In genomic region chr2:132689188-132689568, GRCm38 (mm10) we compare ENCODE assay signal across 9 mouse cellular contexts. TPM values are rescaled to one million over a fixed set of nuclear protein-coding genes. Genes with fewer than 3 reads are reported as not detected.
DNase-seq lines count a peak whose midpoint lies in the region; ATAC-seq and TF ChIP-seq lines count a peak whose summit lies in the region.
"Had no signal": no experiment of that assay in that cellular context is flagged by ENCODE, and none has a peak within 500 bp of the region (broad histone marks: within the 10 kb centered on the region; RNA-seq: fewer than 3 reads in every experiment).

No protein-coding gene starts in this region.

- H3K4me3 ChIP-seq in heart, postnatal 0 days (ENCODE audit: low read depth, low read length), result no peak overlapping the region
- H3K4me3 ChIP-seq in brown adipose tissue, adult 24 weeks (ENCODE audit: insufficient read depth, low read depth, low read length), result no peak overlapping the region
- H3K4me3 ChIP-seq: hindbrain, embryonic 15.5 days had no signal

- no peak for TF ChIP-seq EP300 in heart, postnatal 0 days (IDR thresholded peaks at IDR 0.05; ENCODE audit: low read depth)

- H3K27me3 ChIP-seq in heart, postnatal 0 days (ENCODE audit: control insufficient read depth, insufficient read depth, low read length), result no peaks in the 10 kb centered on the region
- H3K27me3 ChIP-seq: hindbrain, embryonic 15.5 days had no signal

- no peaks in the 10 kb centered on the region for H3K9me3 ChIP-seq in heart, postnatal 0 days (replicated peaks; ENCODE audit: control insufficient read depth, low read length)
- H3K9me3 ChIP-seq: hindbrain, embryonic 15.5 days had no signal

- intact Hi-C loops in left cerebral cortex, postnatal 25 days (cut with DNase I), result loop anchor here (2.0 to 5.0 kb wide), 3 partner anchors 82 to 177 kb away; no protein-coding TSS in a partner anchor

- H3K9ac ChIP-seq in heart, postnatal 0 days (replicated peaks; ENCODE audit: low read depth, low read length), result no peak overlapping the region
- H3K9ac ChIP-seq: hindbrain, embryonic 15.5 days had no signal

- 72% methylated on average over 4 of the region's 4 CpGs for WGBS in heart, postnatal 0 days

- H3K27ac ChIP-seq in heart, postnatal 0 days (ENCODE audit: low read depth), result peak overlapping the region; percentile 77
- H3K27ac ChIP-seq in brown adipose tissue, adult 24 weeks (replicated peaks; ENCODE audit: low read depth, low read length), result peak overlapping the region; percentile 65
- H3K27ac ChIP-seq: hindbrain, embryonic 15.5 days had no signal

- ATAC-seq in heart, postnatal 0 days (ENCODE audit: insufficient read depth, low read depth), result no peak
- ATAC-seq in CD4-positive, CD25-positive, alpha-beta regulatory T cell, adult 4 months, result peak; percentile 32
- peak; percentile 62 for ATAC-seq in megakaryocyte, adult 5-6 weeks (ENCODE audit: poor library complexity, severe bottlenecking)

- no peaks in the 10 kb centered on the region for H3K36me3 ChIP-seq in heart, postnatal 0 days (replicated peaks; ENCODE audit: control insufficient read depth, insufficient read depth, low read length)

- DNase-seq in heart, postnatal 0 days (ENCODE audit: low spot score), result no peak
- no peak for DNase-seq in heart, adult 9 months (ENCODE audit: low spot score in 2 of 2)
- DNase-seq in adrenal gland, adult (ENCODE audit: inconsistent age in 2 of 2, low spot score in 1 of 2), result no peak
- DNase-seq in left cerebral cortex, postnatal 25 days (ENCODE audit: low spot score in 2 of 2), result no peak
- DNase-seq: thymus, postnatal 36 days had no signal

- peaks cover 13% of the 10 kb centered on the region; the same call in 1 of the 2 replicates for H3K4me1 ChIP-seq in heart, postnatal 0 days (ENCODE audit: control insufficient read depth, insufficient read depth)
- H3K4me1 ChIP-seq in brown adipose tissue, adult 24 weeks (ENCODE audit: control insufficient read depth, insufficient read depth, insufficient read length, low read length), result 0 out of 2 replicates have a peak, but pooled peaks cover 2% of the 10 kb centered on the region

- no peak for TF ChIP-seq CTCF in heart, postnatal 0 days (IDR thresholded peaks at IDR 0.05; ENCODE audit: low read depth)

- H3K4me2 ChIP-seq in heart, postnatal 0 days (ENCODE audit: low read depth, low read length), result no peak overlapping the region
- H3K4me2 ChIP-seq: hindbrain, embryonic 15.5 days had no signal

RNA-seq across cellular contexts. Expression of gene Shld1, which starts 2.4 kb away (rescaled TPM):
- total RNA-seq in heart, postnatal 0 days (2014; rRNA removed; ENCODE audit: low replicate concordance), result 23.3 and 24.1 TPM in 2 replicates
- 14.1 and 16.4 TPM in 2 replicates for polyA plus RNA-seq in heart, postnatal 0 days (2015; fragmentation: Nextera tagmentation; extraction: Ambion mirVana)
- polyA plus RNA-seq in CD4-positive, CD25-positive, alpha-beta regulatory T cell, adult 4 months (2017; shearing (Covaris generic)), result 10 to 100 TPM; 36.6 to 38.3 TPM
- 3.6 and 6.7 TPM in 2 replicates for polyA plus RNA-seq in brown adipose tissue, adult 24 weeks (2012; ENCODE audit: insufficient read depth, insufficient read length, missing spikeins)
- 15.7 and 16.0 TPM in 2 replicates for total RNA-seq in megakaryocyte, adult 5-6 weeks (2015)
- total RNA-seq in megakaryocyte, adult 5-6 weeks (2017), result 5.9 and 12.5 TPM in 2 replicates
- total RNA-seq in left cerebral cortex, postnatal 25 days (2021), result 10 to 100 TPM in 1 of 2 experiments, 1 to 10 TPM in 1; 8.5 to 11.8 TPM
